Mouse (Mus musculus) lung, postnatal 36 days (tissue): Measurements from ENCODE around the gene Lmo7.
A peak's percentile ranks its signal among the peaks of the same experiment; 100 is the strongest.

ENCODE experiments used
- DNase-seq: peaks from one replicate; pipeline ENCODE4 v3.0.0; 2022; ENCODE audit warnings: mixed read lengths

Gene Lmo7

DNA sequence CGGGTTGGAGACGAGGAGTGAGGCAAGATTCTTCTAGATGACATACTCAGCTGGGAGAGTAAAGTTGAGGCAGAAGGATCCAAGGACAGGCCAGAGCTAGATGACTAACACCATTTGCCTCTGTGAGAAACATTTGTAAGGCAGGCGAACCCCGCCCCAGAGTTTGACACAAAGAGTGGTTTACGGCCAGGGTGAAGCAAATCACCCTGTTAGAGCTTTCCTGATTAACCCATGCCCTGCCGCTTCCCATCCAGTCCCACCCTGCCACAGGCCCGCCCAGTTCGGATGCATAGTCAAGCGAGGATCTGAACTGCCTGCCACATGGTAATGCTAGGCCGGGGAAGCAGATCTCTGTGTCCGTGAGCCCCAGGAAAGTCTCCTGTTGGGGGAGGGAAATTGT is 51.5 kb downstream of the Lmo7 start:
- DNase-seq: no peak

DNA sequence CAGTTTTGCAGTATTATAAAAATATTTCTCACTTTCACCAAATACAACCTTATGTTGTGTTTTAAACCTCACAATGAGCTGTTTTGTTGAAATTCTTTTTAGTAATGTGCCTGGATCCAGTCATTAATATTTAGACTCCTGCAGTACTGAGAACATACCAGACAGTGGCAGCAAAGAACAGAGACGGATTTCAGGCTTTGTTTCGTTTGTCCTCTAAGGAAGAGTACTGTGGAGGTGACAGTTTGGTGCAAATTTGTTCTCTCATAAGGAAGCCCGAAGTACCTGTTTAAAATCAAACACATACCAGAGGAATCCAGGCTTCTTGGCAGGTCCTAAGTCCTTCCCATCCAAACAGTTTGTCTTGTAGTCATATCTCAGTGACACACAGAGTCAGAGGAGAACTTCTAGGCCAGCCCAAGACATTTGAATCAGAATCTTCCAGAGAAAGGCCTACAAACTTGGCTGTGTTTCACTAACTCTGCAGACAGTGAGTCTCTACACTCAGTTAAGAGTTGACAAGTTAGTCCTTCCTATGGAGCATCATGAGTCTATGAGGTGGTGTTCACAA is 52.3 kb downstream of the Lmo7 start:
- DNase-seq: peak; percentile 74

DNA sequence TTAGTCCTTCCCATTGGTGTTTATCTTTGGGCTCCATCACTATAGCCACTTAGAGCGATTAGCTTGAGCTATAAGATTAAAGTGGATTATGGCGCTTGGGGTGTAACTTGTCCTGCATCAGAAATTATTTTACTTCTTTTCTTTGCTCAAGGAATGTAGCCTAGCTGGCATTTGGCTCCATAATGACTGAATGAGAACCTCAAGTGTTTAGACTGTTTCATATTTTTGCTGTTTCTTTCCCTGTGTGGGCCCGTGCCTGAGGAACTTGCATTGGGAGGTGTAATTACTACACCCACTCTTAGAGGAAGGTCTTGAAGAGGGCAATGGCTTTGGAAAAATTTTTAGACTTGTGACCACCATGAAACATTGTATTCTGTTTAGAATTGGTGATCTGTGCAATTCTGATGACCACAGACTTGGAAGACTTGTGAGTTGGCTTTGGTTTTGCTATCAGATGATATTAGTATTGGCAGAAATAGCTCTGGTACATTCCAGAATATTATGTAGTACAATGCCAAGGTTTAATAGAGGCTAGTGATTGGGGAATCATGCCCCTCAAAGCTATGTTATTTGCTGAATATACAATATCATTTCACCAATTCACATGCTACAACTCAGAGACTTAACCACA is 54.7 kb downstream of the Lmo7 start:
- DNase-seq: peak; percentile 20

DNA sequence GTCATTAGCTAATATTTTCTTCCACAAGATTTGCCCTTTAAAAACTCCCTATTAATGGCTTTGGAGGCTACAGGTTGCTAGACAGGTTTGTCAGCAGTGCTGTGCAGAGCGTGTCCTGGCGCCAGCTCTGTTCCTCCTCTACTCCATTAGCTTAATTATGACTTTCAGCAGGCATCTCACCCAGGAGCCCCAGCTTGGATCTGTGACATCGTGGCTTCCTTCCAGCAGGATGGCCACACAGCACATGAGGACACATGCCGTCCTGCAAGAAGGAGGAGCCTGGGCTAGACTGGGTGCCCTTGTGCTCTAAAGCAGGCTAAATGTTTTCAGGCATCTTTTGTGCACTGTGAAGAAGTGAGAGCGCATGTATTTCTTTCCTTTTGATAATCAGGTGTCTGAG is 58.1 kb downstream of the Lmo7 start:
- peak; percentile 41 for DNase-seq

DNA sequence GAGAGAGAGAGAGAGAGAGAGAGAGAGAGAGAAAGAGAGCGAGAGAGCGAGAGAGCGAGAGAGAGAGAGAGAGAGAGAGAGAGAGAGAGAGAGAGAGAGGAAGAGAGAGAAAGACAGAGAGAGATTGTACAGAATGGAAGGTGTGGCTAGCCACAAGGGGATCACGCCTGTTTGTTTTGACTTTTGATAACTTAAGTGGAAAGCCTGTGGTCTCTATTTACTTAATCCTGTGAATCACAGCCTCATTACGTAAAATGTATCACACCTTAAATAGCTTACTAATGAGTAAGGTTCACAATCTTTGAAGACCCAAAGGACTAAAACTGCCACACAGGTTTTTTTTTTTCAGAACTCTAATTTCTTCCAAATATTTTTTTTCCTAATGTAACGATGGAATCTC is 58.7 kb downstream of the Lmo7 start:
- peak; percentile 26 for DNase-seq

DNA sequence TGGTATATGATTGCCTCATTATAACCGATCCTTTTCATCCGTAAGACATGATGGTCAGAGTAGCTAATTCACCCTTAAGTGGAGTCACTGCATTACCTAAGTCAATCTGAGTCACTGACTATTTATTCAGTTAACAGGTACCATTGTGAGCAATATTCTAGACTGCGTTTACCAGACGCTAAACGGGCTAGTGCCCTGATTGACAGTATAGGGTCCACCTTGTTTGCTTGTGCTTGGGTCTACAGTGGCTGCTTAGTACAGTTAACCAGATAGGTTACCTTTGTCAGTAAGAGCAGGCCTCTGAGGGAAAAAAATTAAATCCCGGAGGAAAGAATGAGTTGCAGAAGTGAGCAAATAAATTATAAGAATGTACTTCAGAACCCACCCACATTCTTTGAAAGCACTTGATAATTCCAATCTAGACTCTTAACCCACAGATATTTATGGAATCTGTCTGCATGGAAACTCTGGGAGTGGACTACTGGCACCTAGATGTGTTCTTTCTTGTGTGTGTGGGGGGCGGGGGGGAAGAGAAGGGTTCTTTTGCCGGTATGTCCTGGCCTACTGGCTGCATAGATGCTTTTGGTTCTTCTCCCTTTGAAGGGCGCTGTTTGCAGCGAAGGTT is 64.9 kb downstream of the Lmo7 start:
- peak; percentile 60 for DNase-seq

- DNase-seq: peak; percentile 45
Measured at GRCm38 (mm10) chr14:101797930-101798500, 68.3 kb downstream of the Lmo7 start.

GRCm38 (mm10) chr14:101798766-101799165 is 69.0 kb downstream of the Lmo7 start:
- DNase-seq: no peak

DNA sequence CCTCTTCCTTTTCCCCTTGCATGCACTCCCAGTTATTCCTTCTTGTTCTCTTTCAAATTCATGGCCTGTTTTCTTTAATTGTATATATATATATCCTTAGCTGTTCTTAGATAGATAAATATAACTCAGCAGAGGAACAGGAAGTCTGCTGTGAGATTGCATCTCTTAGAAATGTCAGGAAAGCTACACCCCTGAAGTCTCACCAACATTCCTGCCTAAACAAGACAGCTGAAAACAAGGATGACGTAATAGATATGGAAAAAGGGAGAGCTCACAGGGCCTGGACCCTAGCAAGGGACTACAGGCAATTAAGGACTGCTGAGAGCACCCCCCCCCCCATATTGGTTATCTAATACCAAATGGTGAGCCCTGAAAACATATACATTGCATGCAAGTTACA is 71.9 kb downstream of the Lmo7 start:
- peak; percentile 23 for DNase-seq

DNA sequence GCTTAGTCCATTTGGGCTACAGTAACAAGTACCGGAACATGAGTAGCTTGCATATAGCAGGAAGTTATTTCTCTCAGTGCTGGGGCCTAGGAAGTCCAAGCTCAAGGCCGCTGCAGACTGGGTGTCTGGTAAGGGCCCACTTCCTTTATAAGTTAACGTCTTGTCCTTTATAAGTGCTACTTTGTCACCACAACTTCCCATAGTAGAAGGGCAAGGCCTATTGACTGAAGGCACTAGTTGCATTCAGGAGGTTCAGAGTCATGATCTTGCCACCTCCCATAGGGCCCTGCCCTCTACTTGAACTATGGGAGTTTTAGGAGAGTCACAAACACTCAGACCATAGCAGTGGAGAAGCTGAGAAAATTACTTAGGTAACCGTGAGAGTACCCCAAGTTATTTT is 74.4 kb downstream of the Lmo7 start:
- no peak for DNase-seq

- peak; percentile 61 for DNase-seq
Measured at GRCm38 (mm10) chr14:101804562-101805327, 75.0 kb downstream of the Lmo7 start.

- DNase-seq: no peak
Measured at GRCm38 (mm10) chr14:101805328-101805697, 75.6 kb downstream of the Lmo7 start.

GRCm38 (mm10) chr14:101806058-101806457 is 76.3 kb downstream of the Lmo7 start:
- no peak for DNase-seq

GRCm38 (mm10) chr14:101806607-101807006 is 76.8 kb downstream of the Lmo7 start:
- no peak for DNase-seq

DNA sequence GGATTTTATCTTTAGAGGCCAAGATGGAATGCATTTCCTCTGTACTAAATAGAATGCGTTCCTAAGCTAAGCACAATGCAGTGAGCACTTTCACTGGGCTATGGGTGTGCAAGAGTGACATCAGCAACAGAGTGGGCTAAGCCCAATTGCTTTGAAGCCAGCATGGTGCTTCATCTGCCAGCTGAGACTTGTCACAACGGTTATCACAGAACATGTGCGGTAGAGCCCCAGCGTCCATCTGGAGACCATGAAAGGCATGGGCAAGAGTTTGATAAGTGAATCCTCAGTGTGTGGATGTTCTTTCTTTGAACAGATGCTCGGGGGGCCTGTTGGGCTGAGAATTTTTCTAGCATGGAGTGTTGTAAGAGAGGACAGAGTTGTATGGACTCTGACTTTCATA is 86.7 kb downstream of the Lmo7 start:
- no peak for DNase-seq

DNA sequence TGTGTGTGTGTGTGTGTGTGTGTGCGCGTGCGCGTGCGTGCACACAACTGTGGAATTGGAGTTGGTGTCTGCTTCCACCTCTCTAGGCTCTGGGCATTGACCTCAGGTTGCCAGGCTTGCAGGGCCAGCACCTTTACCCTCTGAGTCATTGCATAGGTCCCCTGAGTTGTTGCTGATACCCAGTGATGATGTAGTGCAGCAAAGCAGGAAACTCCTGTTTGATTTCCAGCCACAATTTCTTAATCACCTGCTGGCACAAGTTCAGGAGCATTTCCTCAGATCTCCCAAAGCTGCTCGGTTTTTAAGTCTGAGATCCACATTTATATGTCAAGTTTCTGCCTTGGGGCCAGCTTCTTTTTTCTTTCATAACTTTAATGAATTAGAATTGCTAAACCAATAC is 92.6 kb downstream of the Lmo7 start:
- peak; percentile 59 for DNase-seq

GRCm38 (mm10) chr14:101822871-101823270 is 93.1 kb downstream of the Lmo7 start:
- DNase-seq: no peak

DNA sequence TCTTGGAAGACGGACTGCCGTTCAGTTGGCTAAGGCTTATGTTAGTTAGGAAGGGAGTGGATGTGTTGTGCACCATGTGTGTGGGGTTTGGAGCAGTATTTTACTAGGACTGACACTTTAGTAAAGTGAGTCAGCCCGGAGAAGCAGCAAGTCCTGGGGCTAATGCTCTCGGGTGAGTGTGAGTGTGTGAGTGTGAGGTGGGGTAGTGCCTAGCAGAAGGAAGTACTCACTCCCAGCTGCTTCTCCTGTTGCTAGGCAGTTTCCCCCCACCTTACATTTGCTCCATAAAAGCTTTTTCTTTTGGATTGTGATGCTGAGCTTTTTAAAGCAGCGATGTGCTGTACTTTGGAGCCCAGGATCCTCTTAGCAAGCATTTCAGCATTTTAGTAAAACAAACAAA is 99.9 kb downstream of the Lmo7 start:
- DNase-seq: no peak

GRCm38 (mm10) chr14:101830116-101830515 is 100.4 kb downstream of the Lmo7 start:
- peak; percentile 41 for DNase-seq

GRCm38 (mm10) chr14:101834109-101834508 is 104.4 kb downstream of the Lmo7 start:
- no peak for DNase-seq

GRCm38 (mm10) chr14:101836401-101836800 is 106.6 kb downstream of the Lmo7 start:
- no peak for DNase-seq

GRCm38 (mm10) chr14:101837176-101837575 is 107.4 kb downstream of the Lmo7 start:
- no peak for DNase-seq

DNA sequence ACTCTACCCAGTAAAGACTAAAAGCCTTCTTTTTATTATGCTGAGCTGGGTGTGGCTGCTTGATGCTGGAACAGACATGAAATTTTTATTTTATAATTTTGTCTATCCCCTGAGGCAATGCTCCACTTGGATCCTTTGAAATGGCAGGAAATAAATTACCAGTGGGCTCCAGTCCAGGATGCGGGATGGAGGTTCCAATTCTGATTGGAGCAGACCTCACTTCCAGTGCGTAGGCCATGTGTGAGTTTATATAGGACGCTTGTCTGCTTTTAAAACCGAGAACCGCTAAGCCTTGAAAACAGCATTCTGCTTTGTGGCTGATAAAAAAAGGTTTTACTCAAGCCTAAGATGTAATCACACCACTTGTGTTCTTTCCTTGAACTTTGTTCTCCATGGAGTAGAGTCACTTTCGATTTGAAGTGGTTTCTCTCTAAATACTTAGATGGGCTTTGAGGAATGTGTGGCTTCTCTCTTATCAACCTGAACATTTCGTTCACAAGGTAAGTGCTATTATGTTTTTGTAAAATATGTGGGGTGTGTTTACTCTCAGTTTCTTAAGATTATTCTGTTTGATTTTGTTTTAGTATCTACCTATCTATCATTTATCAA is 108.6 kb downstream of the Lmo7 start:
- DNase-seq: peak; percentile 52
